Mouse (Mus musculus) lung, postnatal 10 days (tissue): ENCODE data around the gene Fshr.
A peak's percentile ranks its signal among the peaks of the same experiment; 100 is the strongest.

Experiments
- DNase-seq: peaks from one replicate; pipeline ENCODE4 v3.0.0; 2021

The Fshr gene

GRCm38 (mm10) chr17:89032981-89033380 lies 167.5 kb downstream of the Fshr start:
- no peak for DNase-seq

- no peak for DNase-seq
These were observed 181.0 kb downstream of the Fshr start for GRCm38 (mm10) chr17:89019518-89019917.

- no peak for DNase-seq
These were observed 183.5 kb downstream of the Fshr start for GRCm38 (mm10) chr17:89017002-89017401.

GRCm38 (mm10) chr17:89013691-89014090 lies 186.8 kb downstream of the Fshr start:
- DNase-seq: no peak

- DNase-seq: no peak
These were observed 191.4 kb downstream of the Fshr start for GRCm38 (mm10) chr17:89009117-89009516.

GRCm38 (mm10) chr17:89008680-89009079 lies 191.8 kb downstream of the Fshr start:
- no peak for DNase-seq

- no peak for DNase-seq
These were observed 194.5 kb downstream of the Fshr start for GRCm38 (mm10) chr17:89005959-89006358.

- no peak for DNase-seq
These were observed 200.6 kb downstream of the Fshr start for GRCm38 (mm10) chr17:88999907-89000306.

GRCm38 (mm10) chr17:88998243-88998642 lies 202.2 kb downstream of the Fshr start:
- no peak for DNase-seq

- no peak for DNase-seq
These were observed 209.2 kb downstream of the Fshr start for GRCm38 (mm10) chr17:88991238-88991637.

GRCm38 (mm10) chr17:88980708-88981355 lies 219.6 kb downstream of the Fshr start:
- no peak for DNase-seq

- DNase-seq: no peak
These were observed 225.9 kb downstream of the Fshr start for GRCm38 (mm10) chr17:88974538-88974937.

GRCm38 (mm10) chr17:88966028-88966427 lies 234.4 kb downstream of the Fshr start:
- DNase-seq: no peak

- peak; percentile 43 for DNase-seq
These were observed 246.5 kb downstream of the Fshr start for GRCm38 (mm10) chr17:88954011-88954410.

- no peak for DNase-seq
These were observed 262.3 kb downstream of the Fshr start for GRCm38 (mm10) chr17:88938153-88938681.

GRCm38 (mm10) chr17:88937341-88938152 lies 262.9 kb downstream of the Fshr start:
- no peak for DNase-seq

GRCm38 (mm10) chr17:88936941-88937340 lies 263.5 kb downstream of the Fshr start:
- no peak for DNase-seq
